Mouse (Mus musculus): Measurements from ENCODE around the gene Atp5d.

DNA sequence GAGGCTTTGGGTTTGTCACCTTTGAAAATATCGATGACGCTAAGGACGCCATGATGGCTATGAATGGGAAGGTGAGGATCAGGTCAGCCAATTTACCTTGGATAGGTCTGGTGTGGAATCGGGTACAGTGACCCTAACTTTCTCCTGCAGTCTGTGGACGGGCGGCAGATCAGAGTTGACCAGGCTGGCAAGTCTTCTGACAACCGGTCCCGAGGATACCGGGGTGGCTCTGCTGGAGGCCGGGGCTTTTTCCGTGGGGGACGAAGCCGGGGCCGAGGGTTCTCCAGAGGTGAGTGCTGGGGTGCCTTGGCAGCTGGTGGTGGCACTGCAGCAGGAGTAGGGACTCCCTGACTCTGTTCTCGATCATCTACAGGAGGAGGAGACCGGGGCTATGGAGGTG lies 31.6 kb downstream of the Atp5d start:
- TF ChIP-seq CTCF (conservative IDR thresholded peaks at IDR 0.05; ENCODE audit: low read length) (no peak), POU5F1 (IDR thresholded peaks at IDR 0.05; ENCODE audit: borderline replicate concordance, low read length) (no peak), NANOG (IDR thresholded peaks at IDR 0.05; ENCODE audit: borderline replicate concordance, low read length) (no peak)

Data from E14TG2a.4 (cell line).